Mouse (Mus musculus): ENCODE results near the gene Fdps. TPM values are rescaled to one million over a fixed set of nuclear protein-coding genes. Genes with fewer than 3 reads are reported as not detected.
"Not testable (repeated sequence)": the region's sequence is repeated elsewhere in the genome, so short reads cannot be mapped to it uniquely, and the experiment has no call there.

Fdps gene
- total RNA-seq, 2 experiments from 2014 or later: 24.7 to 30.7 TPM

DNA sequence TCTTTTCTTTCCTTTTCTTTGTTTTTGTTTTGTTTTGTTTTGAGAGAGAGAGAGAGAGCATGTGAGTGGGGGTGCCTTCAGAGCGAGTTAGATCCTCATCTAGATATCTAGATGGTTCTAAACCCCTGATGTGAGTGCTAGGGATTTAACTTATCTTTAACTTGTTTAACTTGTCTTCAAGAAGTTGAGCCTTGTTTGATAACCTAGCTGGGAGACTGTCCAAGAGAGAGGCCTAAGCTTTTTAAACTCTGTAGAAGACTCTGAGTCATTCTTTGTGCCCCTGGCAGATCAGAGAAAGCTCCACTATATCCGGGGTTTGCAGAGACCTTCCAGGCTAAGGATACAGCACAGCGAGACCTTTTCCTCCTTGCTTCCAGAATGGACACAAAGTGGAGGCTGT lies 5.8 kb upstream of the Fdps start:
- intact Hi-C loops (cut with DNase I; ENCODE audit: low total_unique reads): loop anchor here (5.0 kb wide), 1 partner anchor 50 kb away; no protein-coding TSS in a partner anchor
- DNase-seq: no peak

DNA sequence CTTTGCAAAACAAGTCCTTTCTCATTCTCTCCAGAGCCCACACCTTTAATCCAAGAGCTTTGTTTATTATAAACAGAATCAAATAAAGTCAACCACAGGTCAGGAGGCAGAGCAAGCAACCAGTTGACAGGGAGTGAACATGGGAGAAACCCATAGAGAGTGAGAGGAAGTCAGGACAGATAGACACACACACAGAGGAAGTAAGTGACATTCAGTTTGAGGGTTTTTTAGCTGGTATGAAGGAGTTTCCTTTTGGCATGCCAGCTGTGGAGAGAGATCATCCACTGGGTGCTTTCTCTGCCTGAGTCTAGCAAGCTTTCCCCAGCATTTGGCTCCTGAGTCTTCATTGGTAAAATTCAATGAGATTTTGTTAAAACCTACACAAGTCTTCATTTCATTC lies 5.1 kb upstream of the Fdps start:
- DNase-seq: no peak
- intact Hi-C loops (cut with DNase I; ENCODE audit: low total_unique reads): loop anchor here (5.0 kb wide), 1 partner anchor 50 kb away; no protein-coding TSS in a partner anchor

DNA sequence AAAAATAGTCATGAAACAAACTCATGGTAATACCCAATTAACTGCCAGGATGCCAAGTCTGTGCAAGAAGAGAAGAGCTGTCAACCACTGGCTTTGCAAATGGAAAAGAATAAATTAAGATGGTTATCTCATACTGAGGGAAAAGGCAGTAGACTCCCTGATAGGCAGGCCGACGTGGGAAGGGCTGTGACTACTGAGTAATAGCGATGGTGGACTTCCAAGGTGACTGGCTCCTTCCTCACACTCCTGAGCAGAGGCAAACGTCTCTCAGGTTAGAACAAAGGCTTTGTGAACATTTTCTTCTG lies 1.5 kb upstream of the Fdps start:
- intact Hi-C loops (cut with DNase I; ENCODE audit: low total_unique reads): no loop called here
- DNase-seq: no peak

DNA sequence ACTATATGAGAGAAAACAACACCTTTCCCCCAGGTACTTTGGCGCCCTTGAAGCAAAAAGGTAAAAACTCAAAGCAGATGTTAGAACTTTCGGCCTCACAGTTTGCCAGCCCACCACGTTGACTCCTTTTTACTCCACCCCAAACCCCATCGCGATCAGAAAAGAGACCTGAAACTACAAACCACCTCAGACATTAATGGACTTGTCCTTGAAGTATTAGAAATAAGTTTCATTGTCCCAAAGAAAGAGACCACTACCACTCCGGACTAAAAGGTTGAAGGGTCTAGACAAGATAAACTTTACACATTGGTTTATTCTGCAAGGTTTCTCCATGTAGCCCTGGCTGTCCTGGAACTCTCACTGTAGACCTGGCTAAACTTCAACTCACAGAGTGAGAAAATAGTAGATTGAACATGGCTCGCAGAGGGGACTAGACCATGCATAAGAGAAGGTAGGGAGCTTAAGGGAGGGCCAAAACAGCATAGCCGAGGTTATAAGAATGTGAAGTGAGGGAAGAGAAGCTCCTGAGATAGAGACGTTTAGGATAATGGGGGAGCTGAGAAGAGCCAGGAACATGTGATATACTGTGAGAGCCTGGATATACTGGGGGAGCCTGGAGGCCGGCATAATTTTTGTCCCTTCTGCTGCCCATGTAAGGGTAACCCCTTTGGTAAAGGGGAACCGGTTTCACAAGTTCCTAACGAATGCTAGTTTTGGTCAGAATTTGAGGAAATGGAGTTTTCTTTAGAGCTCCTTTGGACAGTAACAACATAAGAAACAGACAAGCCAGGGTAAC lies 934 bp upstream of the Fdps start:
- intact Hi-C loops (cut with DNase I; ENCODE audit: low total_unique reads): no loop called here

DNA sequence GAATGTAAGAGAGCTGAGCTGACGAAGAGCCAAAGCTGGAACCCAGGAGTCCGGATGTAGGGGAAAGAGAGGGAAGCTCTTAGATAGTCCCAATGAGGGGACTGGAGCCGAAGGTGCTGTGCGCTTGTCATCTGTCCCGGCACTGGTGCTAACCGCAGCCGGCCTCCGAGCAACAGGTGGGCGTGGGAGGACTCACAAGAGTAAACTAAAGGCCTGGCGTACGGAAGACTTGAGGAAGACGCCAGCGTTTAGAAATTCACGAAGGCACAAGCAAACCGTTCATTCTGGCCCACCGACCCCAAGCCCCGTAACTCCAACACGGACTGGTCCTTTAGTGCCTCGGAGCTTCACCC lies 324 bp downstream of the Fdps start:
- intact Hi-C loops (cut with DNase I; ENCODE audit: low total_unique reads): no loop called here
- DNase-seq: no peak

More for the DNA sequence above, 934 bp upstream of the Fdps start:
- DNase-seq: no peak

GRCm38 (mm10) chr3:89100811-89101210 lies 948 bp downstream of the Fdps start, which contains the start of gene Gm43738:
TSS of gene Gm43738 (minus strand) at chr3:89101099.
- DNase-seq: no peak
- intact Hi-C loops (cut with DNase I; ENCODE audit: low total_unique reads): no loop called here

DNA sequence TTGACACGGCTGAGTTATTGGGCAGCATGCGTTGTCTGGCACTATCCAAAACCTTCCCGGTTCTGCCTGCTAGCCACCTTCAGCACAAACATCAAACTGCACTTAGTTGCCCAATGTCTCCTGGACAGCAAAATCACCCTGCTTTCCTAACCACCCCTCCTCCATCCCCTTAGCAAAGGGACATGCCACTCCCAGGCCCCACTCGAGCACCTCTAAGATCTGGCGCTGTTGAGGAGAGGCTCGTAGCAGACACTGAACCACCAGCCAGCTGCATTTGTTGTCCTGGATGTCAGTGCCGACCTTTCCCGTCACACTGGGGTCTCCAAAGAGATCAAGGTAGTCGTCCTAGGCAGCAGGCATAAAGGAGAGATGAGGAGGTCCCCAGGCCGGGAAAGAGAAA lies 7.7 kb downstream of the Fdps start:
- no peak for DNase-seq
- intact Hi-C loops (cut with DNase I; ENCODE audit: low total_unique reads): loop anchor here (5.0 kb wide), 1 partner anchor 63 kb away; no protein-coding TSS in a partner anchor

DNA sequence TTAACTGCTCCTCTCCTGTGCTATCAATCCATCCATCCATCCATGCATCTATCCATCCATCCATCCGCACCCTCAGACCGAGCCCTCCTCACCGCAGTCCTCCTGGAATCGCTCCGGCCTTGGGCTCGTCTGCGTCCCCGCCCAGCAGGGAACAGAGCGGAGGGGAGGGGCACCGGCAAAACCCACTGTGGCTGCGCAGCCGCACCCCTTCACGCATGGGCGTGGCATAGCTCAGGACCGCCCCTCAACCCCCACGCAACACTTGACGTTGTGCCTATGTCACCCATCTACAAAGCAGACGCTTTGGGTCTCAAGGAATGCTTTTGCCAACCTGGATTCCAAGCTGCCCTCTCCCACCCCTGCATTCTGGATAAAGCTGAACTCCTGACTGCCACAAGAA lies 8.6 kb downstream of the Fdps start, which contains the start of gene Rusc1:
Rusc1 (minus strand) TSS at position 137 of the 400 bp plus-strand sequence.
- intact Hi-C loops (cut with DNase I; ENCODE audit: low total_unique reads): loop anchor here (5.0 kb wide), 1 partner anchor 64 kb away; no protein-coding TSS in a partner anchor
- DNase-seq: peak; percentile 85

- intact Hi-C loops (cut with DNase I; ENCODE audit: low total_unique reads): loop anchor here (5.0 kb wide), 1 partner anchor 65 kb away; no protein-coding TSS in a partner anchor
- no peak for DNase-seq
Observed at GRCm38 (mm10) chr3:89092509-89093090, 9.2 kb downstream of the Fdps start.

GRCm38 (mm10) chr3:89091811-89092508 lies 9.8 kb downstream of the Fdps start:
- DNase-seq: no peak
- intact Hi-C loops (cut with DNase I; ENCODE audit: low total_unique reads): loop anchor here (5.0 kb wide), 1 partner anchor 65 kb away; no protein-coding TSS in a partner anchor

GRCm38 (mm10) chr3:89090694-89091655 lies 10.8 kb downstream of the Fdps start:
- intact Hi-C loops (cut with DNase I; ENCODE audit: low total_unique reads): loop anchor here (5.0 kb wide), 1 partner anchor 66 kb away; no protein-coding TSS in a partner anchor
- peak; percentile 89 for DNase-seq

GRCm38 (mm10) chr3:89089882-89090591 lies 11.7 kb downstream of the Fdps start:
- intact Hi-C loops (cut with DNase I; ENCODE audit: low total_unique reads): loop anchor here (2.0 to 5.0 kb wide), 2 partner anchors 67 to 127 kb away; no protein-coding TSS in a partner anchor
- DNase-seq: peak; percentile 85

DNA sequence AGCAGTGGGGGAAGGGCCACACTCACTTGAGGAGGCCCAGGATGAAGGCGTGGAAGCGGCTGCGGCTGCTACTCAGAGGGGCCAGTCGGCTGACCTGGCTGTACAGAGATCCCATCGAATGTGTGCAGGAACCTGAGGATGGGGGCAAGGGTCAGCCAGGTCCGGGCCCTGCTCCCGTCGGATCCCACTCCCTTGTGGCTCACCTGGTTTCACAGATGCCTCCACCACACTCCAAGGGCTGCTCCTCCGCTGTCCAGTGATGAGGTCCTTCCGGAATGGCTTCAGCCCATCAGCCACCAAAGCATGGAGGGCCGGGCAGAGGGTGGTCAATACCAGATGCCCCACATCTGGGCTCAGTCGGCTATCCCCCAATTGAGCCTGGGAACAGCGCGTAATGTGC lies 12.8 kb downstream of the Fdps start:
- intact Hi-C loops (cut with DNase I; ENCODE audit: low total_unique reads): loop anchor here (2.0 kb wide), 1 partner anchor 128 kb away; no protein-coding TSS in a partner anchor
- no peak for DNase-seq

GRCm38 (mm10) chr3:89087338-89088110 lies 14.2 kb downstream of the Fdps start:
- peak; percentile 71 for DNase-seq
- intact Hi-C loops (cut with DNase I; ENCODE audit: low total_unique reads): loop anchor here (2.0 kb wide), 1 partner anchor 129 kb away; no protein-coding TSS in a partner anchor

DNA sequence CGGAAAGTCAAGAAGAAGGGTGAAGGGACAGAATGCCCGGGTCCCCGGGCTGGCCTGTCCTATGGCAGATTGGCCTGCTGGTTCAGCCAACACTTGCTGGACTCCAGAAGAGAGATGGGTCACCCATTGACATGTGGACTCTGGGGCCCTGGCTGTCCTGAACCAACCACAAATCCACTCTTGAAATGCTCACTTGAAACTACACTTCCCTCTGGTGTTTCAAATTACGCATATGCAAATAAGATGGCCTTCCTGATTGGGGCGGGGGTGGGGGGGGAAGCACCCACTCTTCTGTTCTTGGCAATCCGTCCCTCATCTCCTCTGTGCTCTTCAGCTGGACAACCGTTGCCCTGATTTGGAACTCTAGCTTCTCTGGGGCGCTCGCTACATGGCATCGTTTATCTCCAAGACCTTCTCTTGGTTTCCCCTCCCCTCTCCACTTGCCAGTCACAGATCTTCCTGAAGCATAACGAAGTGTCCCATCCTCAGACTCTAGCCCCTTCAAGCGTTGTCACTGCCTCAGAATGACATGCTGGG lies 17.0 kb downstream of the Fdps start:
- intact Hi-C loops (cut with DNase I; ENCODE audit: low total_unique reads): no loop called here

DNA sequence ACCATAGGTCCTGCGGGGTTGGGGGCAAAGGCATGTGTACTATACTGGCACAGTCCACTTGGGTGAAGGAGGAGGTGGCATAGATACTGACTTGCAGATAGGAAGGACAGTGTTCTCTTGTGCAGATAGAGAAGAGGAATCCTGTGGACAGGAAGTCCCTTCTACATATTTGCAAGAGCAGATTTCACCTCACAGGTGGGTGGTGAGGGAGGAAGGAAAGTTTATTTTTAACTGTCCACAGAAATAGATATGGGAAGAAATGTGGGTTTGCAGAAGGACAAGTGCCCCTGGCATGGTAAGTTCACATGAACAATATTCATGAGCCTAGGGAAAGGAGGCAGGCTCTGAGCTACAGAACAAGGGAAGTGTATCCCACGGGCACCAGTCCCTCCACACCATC lies 17.6 kb downstream of the Fdps start:
- intact Hi-C loops (cut with DNase I; ENCODE audit: low total_unique reads): no loop called here
- no peak for DNase-seq

More for the DNA sequence above, 17.0 kb downstream of the Fdps start:
- no peak for DNase-seq

- DNase-seq; intact Hi-C loops (cut with DNase I; ENCODE audit: low total_unique reads): not testable (repeated sequence)
Observed at GRCm38 (mm10) chr3:89082287-89082686, 19.5 kb downstream of the Fdps start.
